Mouse (Mus musculus) kidney, embryonic 15.5 days (tissue): ENCODE measurements at regions not wholly inside any gene's neighbourhood (a gene's known extent, or its start where the extent isn't known, plus 50 kb on each side); places are given as distances from the start of the nearest gene placed in this dataset.
A peak's percentile ranks its signal among the peaks of the same experiment; 100 is the strongest.

ENCODE experiments used
- ATAC-seq: fragments of 200-750 bp; cut with Nextera tagmentation; replicated peaks from 2 replicates; pipeline ENCODE4 v1.8.0; 2017; ENCODE audit warnings: moderate TSS enrichment; ENCODE audit not compliant: low FRiP score
- H3K27ac ChIP-seq: fragments of 300-500 bp; sonication (generic); 2 replicates; pipeline ENCODE4 v1.5.1; 2015; ENCODE audit warnings: mild to moderate bottlenecking, inconsistent platforms
- H3K27me3 ChIP-seq: fragments of 300-500 bp; sonication (generic); 2 replicates; pipeline ENCODE4 v1.6.1; 2015; ENCODE audit warnings: inconsistent platforms
- H3K36me3 ChIP-seq: fragments of 300-500 bp; sonication (generic); 2 replicates; pipeline ENCODE4 v1.6.1; 2015; ENCODE audit warnings: inconsistent platforms
- H3K4me1 ChIP-seq: fragments of 300-500 bp; sonication (generic); 2 replicates; pipeline ENCODE4 v1.6.1; 2015; ENCODE audit warnings: inconsistent platforms
- H3K4me2 ChIP-seq: fragments of 300-500 bp; sonication (generic); 2 replicates; pipeline ENCODE4 v1.6.1; 2015; ENCODE audit warnings: moderate library complexity, mild to moderate bottlenecking, inconsistent platforms
- H3K4me3 ChIP-seq: fragments of 300-500 bp; sonication (generic); replicated peaks from 2 replicates; pipeline ENCODE4 v1.5.1; 2015; ENCODE audit warnings: mild to moderate bottlenecking, inconsistent platforms
- H3K9ac ChIP-seq: fragments of 300-500 bp; sonication (generic); 2 replicates; pipeline ENCODE4 v1.6.1; 2015; ENCODE audit warnings: mild to moderate bottlenecking, inconsistent platforms
- H3K9me3 ChIP-seq: fragments of 300-500 bp; sonication (generic); replicated peaks from 2 replicates; pipeline ENCODE4 v1.6.1; 2016; ENCODE audit warnings: inconsistent platforms
- WGBS: fragments of 180-500 bp; shearing (Covaris S2); methylation state at CpG from one replicate; pipeline ENCODE4 v1.1.7; 2015; ENCODE audit warnings: mixed read lengths; 5-methylcytosine and 5-hydroxymethylcytosine counted together

GRCm38 (mm10) chr17:54821059-54821458 lies 522.2 kb upstream of the Slc5a7 start:
- H3K9ac ChIP-seq = no peak overlapping the region
- no peaks in the 10 kb centered on the region for H3K27me3 ChIP-seq
- no peaks in the 10 kb centered on the region for H3K9me3 ChIP-seq
- no peak for ATAC-seq
- H3K36me3 ChIP-seq = no peaks in the 10 kb centered on the region
- H3K4me1 ChIP-seq = no peaks in the 10 kb centered on the region
- H3K4me2 ChIP-seq = no peak overlapping the region
- no peak overlapping the region for H3K27ac ChIP-seq
- WGBS = 81% methylated on average over 5 of the region's 5 CpGs
- H3K4me3 ChIP-seq = no peak overlapping the region

- H3K9ac ChIP-seq = no peak overlapping the region
- H3K27ac ChIP-seq = no peak overlapping the region
- no peak for ATAC-seq
- H3K4me2 ChIP-seq = no peak overlapping the region
- H3K4me1 ChIP-seq = no peaks in the 10 kb centered on the region
- H3K27me3 ChIP-seq = no peaks in the 10 kb centered on the region
- no peaks in the 10 kb centered on the region for H3K36me3 ChIP-seq
- H3K9me3 ChIP-seq = 0 out of 2 replicates have a peak, but pooled peaks cover under 1% of the 10 kb centered on the region
- H3K4me3 ChIP-seq = no peak overlapping the region
- WGBS = 61% methylated on average over 1 of the region's 1 CpGs
These were observed 554.8 kb upstream of the Slc5a7 start for GRCm38 (mm10) chr17:54853631-54854030.

- Histone ChIP-seq H3K27me3 (no peaks in the 10 kb centered on the region), H3K4me1 (no peaks in the 10 kb centered on the region), H3K27ac (0 out of 2 replicates have a peak overlapping the region, but pooled peaks have one; percentile 3), H3K9me3 (no peaks in the 10 kb centered on the region), H3K4me2 (no peak overlapping the region), H3K4me3 (no peak overlapping the region), H3K9ac (no peak overlapping the region), H3K36me3 (no peaks in the 10 kb centered on the region)
- WGBS = 43% methylated on average over 4 of the region's 4 CpGs
- ATAC-seq = no peak; the same call in 1 of the 2 replicates
These were observed 549.0 kb upstream of the St6gal2 start for GRCm38 (mm10) chr17:54896198-54896597.

DNA sequence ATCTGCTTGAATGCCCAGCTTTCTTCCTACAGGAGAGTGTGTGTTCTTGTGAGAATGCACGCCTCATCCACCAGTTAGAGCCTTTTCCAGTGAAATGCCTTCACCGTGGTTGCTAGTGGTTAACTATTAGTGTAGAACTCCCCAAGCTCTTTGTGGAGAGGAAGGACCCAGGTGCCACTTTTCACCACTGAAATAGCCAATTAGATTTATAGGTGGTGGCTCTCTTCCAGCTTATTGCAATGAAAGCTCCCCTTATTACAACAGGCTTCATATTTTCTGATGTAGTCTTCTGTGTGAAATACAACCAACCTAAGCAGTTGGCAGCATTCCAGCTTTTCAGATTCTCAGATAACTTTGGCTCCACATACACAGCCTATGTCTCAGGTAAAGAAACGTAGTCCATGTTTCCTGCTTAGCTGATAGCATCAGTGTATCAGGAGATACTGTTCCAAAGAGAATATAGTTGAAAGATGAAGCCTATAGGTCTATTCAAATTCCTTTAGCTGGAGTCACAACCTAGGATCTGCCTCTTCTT lies 515.9 kb upstream of the St6gal2 start:
- H3K9me3 ChIP-seq = no peaks in the 10 kb centered on the region
- no peaks in the 10 kb centered on the region for H3K27me3 ChIP-seq
- WGBS = 53% methylated on average over 3 of the region's 3 CpGs
- no peak; the same call in 1 of the 2 replicates for ATAC-seq
- no peak overlapping the region for H3K4me3 ChIP-seq
- H3K27ac ChIP-seq = no peak overlapping the region
- no peak overlapping the region for H3K4me2 ChIP-seq
- H3K36me3 ChIP-seq = no peaks in the 10 kb centered on the region
- no peak overlapping the region for H3K9ac ChIP-seq
- no peaks in the 10 kb centered on the region for H3K4me1 ChIP-seq

DNA sequence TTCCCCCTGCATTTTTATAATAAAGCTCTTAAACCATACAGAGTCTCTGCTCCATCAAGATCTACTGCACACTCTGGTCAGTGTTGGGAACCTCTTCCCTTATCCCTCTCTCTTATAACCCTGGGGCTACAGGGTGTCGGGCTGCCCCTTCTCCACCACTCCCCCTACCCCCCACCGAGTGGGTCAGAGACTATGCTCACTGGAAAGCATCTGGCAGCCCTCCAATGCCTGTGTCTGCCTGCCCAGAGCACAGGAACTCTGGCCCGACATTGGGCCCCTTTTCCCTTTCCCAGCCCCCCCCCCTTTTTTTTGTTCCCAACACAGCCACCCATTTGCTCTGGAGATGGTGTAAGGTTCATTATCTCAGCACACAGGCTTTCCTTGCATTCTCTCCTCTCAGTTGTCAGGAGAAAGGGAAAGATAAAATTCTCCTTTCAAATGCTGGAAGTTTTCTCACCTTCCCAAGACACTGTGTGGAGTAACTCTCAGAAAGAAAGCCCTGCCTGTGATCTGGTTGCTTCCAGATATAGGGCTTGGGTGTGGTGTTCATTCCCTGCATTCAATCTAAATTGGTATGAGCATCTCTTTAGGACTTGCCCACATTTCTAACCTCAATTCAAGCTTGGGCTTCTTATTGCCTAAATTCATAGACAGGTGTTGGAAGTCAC lies 501.7 kb upstream of the St6gal2 start:
- Histone ChIP-seq H3K4me3 (no peak overlapping the region), H3K27ac (no peak overlapping the region), H3K36me3 (no peaks in the 10 kb centered on the region), H3K4me2 (no peak overlapping the region), H3K9me3 (no peaks in the 10 kb centered on the region), H3K27me3 (no peaks in the 10 kb centered on the region), H3K9ac (no peak overlapping the region), H3K4me1 (no peaks in the 10 kb centered on the region)
- 37% methylated on average over 3 of the region's 3 CpGs for WGBS
- no peak for ATAC-seq

DNA sequence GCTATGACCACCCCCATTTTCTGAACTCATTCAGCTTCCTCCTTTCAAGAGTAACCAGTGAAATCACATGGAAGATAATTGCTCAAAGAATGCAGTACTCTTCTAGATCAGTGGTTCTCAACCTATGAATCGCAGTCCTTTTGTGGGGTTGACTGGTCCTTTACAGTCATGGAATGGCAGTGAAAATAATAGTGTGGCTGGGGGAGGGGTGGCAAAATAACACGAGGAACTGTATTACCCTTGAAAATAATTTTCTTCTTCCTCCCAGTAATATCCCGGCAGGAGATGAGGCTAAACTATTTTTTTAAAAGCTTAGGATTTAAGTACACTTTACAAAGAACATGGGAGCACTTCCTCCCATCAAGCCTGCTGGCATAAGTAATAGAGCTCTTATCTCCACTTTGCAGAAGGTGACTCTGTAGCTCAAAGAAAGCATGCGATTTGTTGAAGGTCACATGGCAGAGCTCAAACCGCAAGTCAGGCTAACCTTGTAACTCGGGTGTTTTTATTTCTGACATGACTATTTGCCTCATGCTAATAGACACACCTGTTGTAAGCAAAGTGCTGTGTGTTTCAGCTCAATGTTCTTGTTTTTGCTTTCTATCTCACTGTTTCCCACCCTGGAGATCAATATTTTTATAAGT lies 500.8 kb upstream of the St6gal2 start:
- no peak for ATAC-seq
- 87% methylated on average over 6 of the region's 6 CpGs for WGBS
- H3K4me3 ChIP-seq = no peak overlapping the region
- H3K9ac ChIP-seq = no peak overlapping the region
- no peak overlapping the region for H3K4me2 ChIP-seq
- H3K27ac ChIP-seq = no peak overlapping the region
- no peaks in the 10 kb centered on the region for H3K9me3 ChIP-seq
- no peaks in the 10 kb centered on the region for H3K36me3 ChIP-seq
- H3K4me1 ChIP-seq = no peaks in the 10 kb centered on the region
- H3K27me3 ChIP-seq = no peaks in the 10 kb centered on the region
